Mouse (Mus musculus) kidney, adult 2 months (tissue): ENCODE measurements around the gene Tbc1d7. TPM values are rescaled to one million over a fixed set of nuclear protein-coding genes. Genes with fewer than 3 reads are reported as not detected.

Experiments
- DNase-seq: peaks from one replicate; pipeline ENCODE4 v3.0.0; 2021
- H3K27ac ChIP-seq: fragments of 200-500 bp; 2 replicates; pipeline ENCODE4 v1.5.1; 2012; ENCODE audit warnings: low read depth, low read length, control low read depth, inconsistent platforms; ENCODE audit not compliant: insufficient read depth
- H3K27me3 ChIP-seq: fragments of 200-500 bp; replicated peaks from 2 replicates; pipeline ENCODE4 v1.6.1; 2012; ENCODE audit warnings: mild to moderate bottlenecking, moderate library complexity, low read length, inconsistent platforms; ENCODE audit not compliant: control insufficient read depth, insufficient read depth
- H3K36me3 ChIP-seq: fragments of 200-500 bp; 2 replicates; pipeline ENCODE4 v1.6.1; 2012; ENCODE audit warnings: mild to moderate bottlenecking, moderate library complexity, low read length, inconsistent platforms; ENCODE audit not compliant: control insufficient read depth, insufficient read depth
- H3K4me1 ChIP-seq: fragments of 200-500 bp; 2 replicates; pipeline ENCODE4 v1.6.1; 2011; ENCODE audit warnings: low read length; ENCODE audit not compliant: control insufficient read depth, insufficient read depth
- H3K4me3 ChIP-seq: fragments of 200-500 bp; 2 replicates; pipeline ENCODE4 v1.5.1; 2011; ENCODE audit warnings: mild to moderate bottlenecking, low read depth, low read length, control low read depth; ENCODE audit not compliant: insufficient read depth
- CTCF ChIP-seq: fragments of 200-500 bp; conservative IDR thresholded peaks from 2 replicates; pipeline ENCODE4 v1.5.1; 2011; ENCODE audit warnings: low read depth, mild to moderate bottlenecking, control low read depth, low read length, moderate library complexity, mixed read lengths; ENCODE audit not compliant: insufficient read depth, insufficient read length
- POLR2A ChIP-seq: fragments of 200-500 bp; IDR thresholded peaks from one replicate; pipeline ENCODE4 v1.6.1; 2011; ENCODE audit warnings: low read depth, low read length, control low read depth
- WGBS: fragments of 180-500 bp; shearing (Covaris S2); methylation state at CpG from one replicate; pipeline ENCODE4 v1.1.7; 2018; 5-methylcytosine and 5-hydroxymethylcytosine counted together
- polyA plus RNA-seq: library from polyadenylated mRNA; depleted of rRNA; stranded (reverse); fragments of >200 nt; gene quantifications from 2 replicates; pipeline ENCODE4 v1.2.3, GENCODE M21; 2012

Gene Tbc1d7
- polyA plus RNA-seq, 1 experiment, result 33.7 TPM

GRCm38 (mm10) chr13:43158281-43158680 is 13.0 kb downstream of the Tbc1d7 start:
- Histone ChIP-seq H3K27ac (no peak overlapping the region), H3K27me3 (no peaks in the 10 kb centered on the region), H3K36me3 (no peaks in the 10 kb centered on the region; the same call in none of the 2 replicates), H3K4me1 (no peaks in the 10 kb centered on the region), H3K4me3 (no peak overlapping the region)
- WGBS, result 57% methylated on average over 5 of the region's 5 CpGs
- TF ChIP-seq CTCF (no peak), POLR2A (no peak)
- DNase-seq, result peak; percentile 61

GRCm38 (mm10) chr13:43157370-43157769 is 13.9 kb downstream of the Tbc1d7 start:
- TF ChIP-seq CTCF (no peak), POLR2A (no peak)
- H3K36me3 ChIP-seq, result no peaks in the 10 kb centered on the region; the same call in none of the 2 replicates
- no peaks in the 10 kb centered on the region for H3K27me3 ChIP-seq
- no peak overlapping the region for H3K4me3 ChIP-seq
- WGBS, result 77% methylated on average over 5 of the region's 5 CpGs
- H3K27ac ChIP-seq, result no peak overlapping the region
- H3K4me1 ChIP-seq, result no peaks in the 10 kb centered on the region
- no peak for DNase-seq

GRCm38 (mm10) chr13:43152005-43152520 is 19.2 kb downstream of the Tbc1d7 start:
- Histone ChIP-seq H3K27me3 (no peaks in the 10 kb centered on the region), H3K4me3 (no peak overlapping the region), H3K27ac (no peak overlapping the region), H3K4me1 (no peaks in the 10 kb centered on the region), H3K36me3 (no peaks in the 10 kb centered on the region; the same call in none of the 2 replicates)
- no peak for TF ChIP-seq POLR2A
- no peak for TF ChIP-seq CTCF
- WGBS, result 95% methylated on average over 14 of the region's 14 CpGs
- DNase-seq, result no peak

- no peak overlapping the region for H3K4me3 ChIP-seq
- DNase-seq, result no peak
- H3K36me3 ChIP-seq, result no peaks in the 10 kb centered on the region; the same call in none of the 2 replicates
- no peak for TF ChIP-seq POLR2A
- no peak for TF ChIP-seq CTCF
- no peaks in the 10 kb centered on the region for H3K27me3 ChIP-seq
- no peak overlapping the region for H3K27ac ChIP-seq
- peaks cover 12% of the 10 kb centered on the region for H3K4me1 ChIP-seq
- WGBS, result 92% methylated on average over 3 of the region's 3 CpGs
Measured at GRCm38 (mm10) chr13:43149661-43150060, 21.6 kb downstream of the Tbc1d7 start.

GRCm38 (mm10) chr13:43148692-43149091 is 22.6 kb downstream of the Tbc1d7 start:
- Histone ChIP-seq H3K27ac (no peak overlapping the region), H3K27me3 (no peaks in the 10 kb centered on the region), H3K4me1 (peaks cover 12% of the 10 kb centered on the region), H3K4me3 (no peak overlapping the region), H3K36me3 (no peaks in the 10 kb centered on the region; the same call in 1 of the 2 replicates)
- TF ChIP-seq CTCF (no peak), POLR2A (no peak)
- WGBS, result 77% methylated on average over 4 of the region's 4 CpGs
- no peak for DNase-seq

GRCm38 (mm10) chr13:43146515-43147258 is 24.6 kb downstream of the Tbc1d7 start:
- Histone ChIP-seq H3K27ac (peak overlapping the region; percentile 42; the same call in 1 of the 2 replicates), H3K27me3 (no peaks in the 10 kb centered on the region), H3K4me3 (no peak overlapping the region), H3K4me1 (peaks cover 12% of the 10 kb centered on the region), H3K36me3 (no peaks in the 10 kb centered on the region)
- 30% methylated on average over 8 of the region's 8 CpGs for WGBS
- DNase-seq, result peak; percentile 84
- TF ChIP-seq CTCF (no peak), POLR2A (no peak)

GRCm38 (mm10) chr13:43144720-43145418 is 26.4 kb downstream of the Tbc1d7 start:
- DNase-seq, result peak; percentile 58
- WGBS, result 60% methylated on average over 7 of the region's 7 CpGs
- no peak for TF ChIP-seq CTCF
- no peak for TF ChIP-seq POLR2A
- peaks cover 12% of the 10 kb centered on the region for H3K4me1 ChIP-seq
- no peak overlapping the region for H3K27ac ChIP-seq
- no peaks in the 10 kb centered on the region for H3K36me3 ChIP-seq
- H3K4me3 ChIP-seq, result no peak overlapping the region
- H3K27me3 ChIP-seq, result no peaks in the 10 kb centered on the region
